Mouse (Mus musculus) left cerebral cortex, adult 9 months (tissue): ENCODE results near the gene Mlf2.
"Not testable (repeated sequence)": the region's sequence is repeated elsewhere in the genome, so short reads cannot be mapped to it uniquely, and the experiment has no call there.

Source experiments
- DNase-seq, 2 experiments: peaks; one replicate each; pipeline ENCODE4 v3.0.0; 2022; ENCODE audit warnings: low spot score in 2 of 2

Mlf2 gene

DNA sequence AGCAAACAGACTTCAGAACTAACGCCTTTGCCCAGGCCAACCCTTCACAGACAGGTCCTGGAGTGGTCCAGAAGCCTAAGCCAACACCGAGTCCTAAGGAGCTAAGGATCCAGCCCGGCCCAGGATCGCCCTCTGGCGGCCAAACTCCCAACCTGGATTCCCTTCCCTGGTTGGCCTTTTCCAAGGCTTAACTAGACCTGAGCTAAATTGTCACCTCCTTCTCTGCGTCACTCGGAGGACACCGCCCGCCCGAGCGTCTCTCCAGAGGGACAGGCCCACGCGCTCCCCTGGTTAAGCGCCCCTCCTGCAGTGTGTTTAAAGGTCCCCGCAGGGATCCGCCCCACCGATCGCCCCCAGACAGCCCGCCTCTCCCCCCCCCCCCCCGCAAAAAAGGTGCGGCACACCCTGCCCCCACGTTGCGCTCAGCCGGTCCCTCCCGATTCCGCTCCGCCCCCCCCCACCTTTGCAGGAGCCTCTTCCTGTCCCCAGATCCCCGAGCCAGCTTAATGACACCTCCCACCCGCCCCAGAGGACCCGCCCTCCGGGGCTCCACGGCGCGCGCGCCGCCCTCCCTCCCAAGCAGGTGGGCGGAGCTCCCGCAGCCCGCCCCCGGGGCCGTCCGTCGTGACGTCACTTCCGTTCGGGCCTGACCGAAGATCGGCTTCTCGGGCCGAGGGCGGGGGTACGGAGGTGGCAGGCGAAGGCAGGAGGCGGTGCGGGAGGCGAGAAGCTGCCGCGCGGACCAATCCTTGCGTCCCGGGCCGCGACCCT lies at the start of gene Mlf2:
Gene Mlf2, plus strand, starts transcription at position 633 of the 771 bp plus-strand sequence.
- peak; percentile 95 to 99 for DNase-seq

DNA sequence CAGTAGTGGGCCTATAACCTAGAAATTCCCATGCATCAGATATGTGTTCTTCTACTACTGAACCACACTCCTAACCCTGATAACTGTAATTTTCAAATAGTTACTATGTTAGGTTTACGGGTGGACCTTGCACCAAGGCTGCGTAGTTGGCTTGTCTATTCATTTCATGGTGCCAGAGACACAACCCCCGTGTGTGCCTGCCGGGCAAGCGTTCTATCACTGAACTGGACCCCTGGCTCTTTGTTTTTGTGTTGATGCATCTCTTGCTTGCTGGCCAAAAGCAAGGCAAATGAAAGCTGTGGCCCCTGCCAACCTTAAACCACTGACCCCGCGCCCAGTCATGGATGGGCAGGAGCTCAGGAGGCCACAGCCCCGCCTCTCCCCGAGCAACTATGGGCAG lies 49.4 kb upstream of the Mlf2 start:
- no peak for DNase-seq

DNA sequence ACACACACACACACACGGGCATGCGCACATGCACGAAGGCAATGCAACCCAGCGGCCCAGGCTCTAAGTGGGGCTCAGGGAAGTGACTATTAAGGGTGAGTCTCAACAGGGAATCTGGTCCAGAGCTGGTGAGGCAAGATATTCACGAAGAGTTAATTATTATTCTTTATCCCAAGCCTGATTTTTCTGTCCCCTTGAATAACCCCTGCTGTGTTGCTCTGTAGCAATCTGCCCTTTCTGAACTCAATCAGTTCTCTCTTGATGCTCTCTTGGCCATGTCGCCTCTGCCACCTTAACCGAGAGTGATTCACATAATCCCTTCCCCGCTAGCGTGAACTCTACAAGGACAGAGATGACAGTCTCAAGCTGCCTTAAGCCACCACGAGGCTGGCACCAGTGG lies 47.8 kb upstream of the Mlf2 start:
- no peak for DNase-seq

DNA sequence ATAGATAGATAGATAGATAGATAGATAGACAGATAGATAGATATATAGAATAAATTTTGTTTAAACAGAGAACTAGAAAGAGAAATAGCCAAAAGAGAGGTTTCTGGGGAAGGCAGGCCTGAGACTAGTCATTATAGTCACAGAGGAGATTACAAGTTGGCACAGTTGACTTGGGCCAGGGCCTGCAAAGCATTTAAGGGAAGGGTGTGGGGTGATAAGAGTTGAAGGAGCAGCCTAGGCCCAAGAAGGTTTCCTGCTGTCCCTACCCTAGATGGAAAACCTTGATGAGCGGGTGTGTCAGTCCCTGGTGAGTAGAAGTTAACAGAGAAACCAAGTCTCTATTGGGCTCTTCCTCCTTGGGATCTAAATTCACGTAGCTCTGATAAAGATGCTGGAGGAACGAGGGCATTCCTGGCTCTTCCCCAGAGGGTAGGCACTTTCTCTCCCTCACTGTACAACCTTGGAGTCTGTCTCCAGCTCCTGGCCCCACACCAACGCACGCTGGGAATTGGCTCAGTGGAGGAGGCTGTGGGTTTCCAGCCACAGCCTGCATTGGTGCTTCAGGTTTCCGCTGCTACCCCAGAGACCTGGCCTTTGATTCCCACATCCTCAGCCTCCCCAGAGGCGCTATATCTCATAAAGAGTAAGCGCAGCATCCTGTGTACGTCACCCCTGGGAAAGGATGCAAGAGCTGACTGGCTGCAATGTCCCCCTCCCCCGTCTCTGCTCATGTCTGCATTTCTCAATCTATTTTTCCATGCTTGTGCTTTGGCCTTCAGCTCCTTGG lies 46.3 kb upstream of the Mlf2 start:
- no peak for DNase-seq

DNA sequence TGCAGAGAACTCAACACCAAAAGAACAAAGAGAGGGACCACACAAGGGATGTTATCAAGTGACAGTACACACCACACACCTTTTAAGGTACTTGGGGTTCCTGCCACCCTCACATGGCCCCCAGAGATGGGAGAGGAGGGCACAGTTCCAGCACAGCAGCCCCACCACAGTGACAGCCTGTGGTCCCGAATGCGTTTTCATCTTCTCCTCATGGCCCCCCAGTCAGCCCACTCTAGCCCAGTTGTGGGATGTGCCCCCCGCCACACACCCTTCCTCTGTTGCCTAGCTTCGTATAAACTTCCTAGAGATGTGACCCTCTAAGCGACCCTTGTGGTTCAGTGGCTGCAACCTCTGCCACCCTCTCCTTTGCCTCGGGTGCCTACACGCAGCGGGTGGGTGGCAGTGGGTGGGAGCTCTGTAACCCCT lies 45.2 kb upstream of the Mlf2 start:
- DNase-seq: no peak

DNA sequence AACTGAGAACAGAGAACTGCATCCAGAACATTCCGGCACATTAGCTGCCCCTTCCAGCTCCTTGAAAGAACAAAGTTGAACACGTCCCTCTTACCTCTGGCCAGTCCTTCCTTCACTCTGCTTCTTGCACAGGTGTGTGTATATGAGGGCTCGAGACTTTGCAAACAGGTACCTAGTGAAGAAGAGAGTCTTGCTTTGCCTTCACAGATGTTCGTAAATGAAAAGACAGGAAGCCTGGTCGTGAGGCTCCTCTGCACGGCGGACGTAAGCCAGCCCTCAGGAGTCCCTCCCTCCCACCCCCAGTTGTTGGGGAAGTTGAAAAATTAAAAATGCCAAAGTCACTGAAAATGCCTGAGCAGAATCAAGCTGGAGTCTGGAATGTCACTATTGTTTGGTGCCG lies 43.2 kb upstream of the Mlf2 start, which contains the start of gene Cd4:
Gene Cd4, minus strand, starts transcription at position 236 of the 400 bp plus-strand sequence.
- DNase-seq: no peak

DNA sequence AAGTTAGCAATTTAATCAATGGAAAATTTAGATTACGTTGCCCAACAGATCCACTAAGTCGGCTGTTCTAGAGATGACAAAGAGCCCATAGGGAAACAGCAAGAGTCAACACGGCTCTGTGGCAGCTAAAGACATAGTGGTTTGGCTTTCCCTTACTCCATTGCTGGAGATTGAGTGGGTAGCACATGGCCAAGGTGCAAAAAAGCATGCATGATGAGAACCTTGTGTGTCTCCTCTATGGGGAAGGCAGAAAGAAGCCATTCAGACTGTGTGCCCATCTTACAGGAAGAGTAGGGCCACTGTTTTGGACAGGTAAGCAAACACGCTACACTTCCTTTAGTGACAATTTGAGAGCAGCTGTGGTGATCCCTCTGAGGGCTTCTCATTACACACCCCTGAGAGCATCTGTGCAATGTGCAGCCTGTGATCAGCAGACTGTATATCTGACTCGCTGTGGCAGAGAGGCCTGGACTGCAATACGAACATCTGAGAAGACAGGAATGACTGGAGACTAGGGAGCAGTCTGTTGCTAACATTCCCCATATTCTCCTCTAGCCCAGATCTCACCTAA lies 42.5 kb upstream of the Mlf2 start:
- no peak for DNase-seq

DNA sequence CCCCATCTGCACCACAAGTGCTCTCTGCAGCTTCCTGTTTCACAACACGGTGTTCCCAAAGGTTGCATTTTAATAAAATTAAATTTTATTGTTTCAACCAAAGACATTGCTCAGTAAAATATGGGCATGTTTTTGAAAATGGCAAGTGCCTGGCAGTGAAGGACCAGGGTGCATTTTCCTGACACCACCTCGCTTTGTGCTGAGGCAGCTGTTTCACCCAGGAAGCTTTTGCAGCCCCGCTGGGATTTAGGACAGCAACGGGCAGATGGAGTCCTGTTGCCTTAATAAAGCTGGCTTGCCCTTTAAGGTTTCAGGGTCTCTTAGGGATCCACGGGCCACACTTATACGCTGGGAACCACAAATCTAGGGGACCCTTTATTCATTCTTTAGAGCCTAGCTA lies 40.2 kb upstream of the Mlf2 start:
- no peak for DNase-seq

DNA sequence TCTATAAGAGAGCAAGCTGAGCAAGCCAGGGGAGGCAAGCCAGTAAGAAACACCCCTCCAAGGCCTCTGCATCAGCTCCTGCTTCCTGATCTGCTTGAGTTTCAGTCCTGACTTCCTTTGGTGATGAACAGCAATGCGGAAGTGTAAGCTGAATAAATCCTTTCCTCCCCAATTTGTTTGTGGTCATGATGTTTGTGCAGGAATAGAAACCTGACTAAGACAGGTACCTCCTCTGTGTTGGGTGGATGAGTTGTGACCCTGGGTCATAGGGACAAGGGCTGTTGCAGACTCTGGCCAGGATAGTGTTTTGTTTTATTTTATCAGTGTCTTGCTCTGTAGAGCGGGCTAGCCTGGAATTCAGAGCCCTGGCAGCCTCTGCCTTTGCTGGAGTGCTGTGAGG lies 37.1 kb upstream of the Mlf2 start:
- not testable (repeated sequence) for DNase-seq

DNA sequence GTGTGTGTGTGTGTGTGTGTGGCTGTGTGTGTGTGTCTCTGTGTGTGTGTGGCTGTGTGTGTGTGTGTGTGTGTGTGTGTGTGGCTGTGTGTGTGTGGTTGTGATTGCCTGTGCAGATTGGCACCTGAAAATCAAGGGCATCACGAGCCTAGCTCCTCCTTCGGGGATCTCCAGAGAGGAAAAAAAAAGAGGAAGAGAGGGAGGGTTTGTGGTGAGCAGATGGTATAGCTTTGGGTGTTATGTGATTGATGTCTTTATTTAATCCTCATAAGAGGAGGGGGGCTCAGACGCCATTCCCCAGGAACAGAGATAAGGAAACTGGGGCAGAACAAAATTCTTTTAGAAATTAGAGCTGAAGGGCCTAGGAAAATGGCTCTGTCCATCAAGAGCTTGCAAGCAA lies 32.8 kb upstream of the Mlf2 start:
- no peak for DNase-seq

DNA sequence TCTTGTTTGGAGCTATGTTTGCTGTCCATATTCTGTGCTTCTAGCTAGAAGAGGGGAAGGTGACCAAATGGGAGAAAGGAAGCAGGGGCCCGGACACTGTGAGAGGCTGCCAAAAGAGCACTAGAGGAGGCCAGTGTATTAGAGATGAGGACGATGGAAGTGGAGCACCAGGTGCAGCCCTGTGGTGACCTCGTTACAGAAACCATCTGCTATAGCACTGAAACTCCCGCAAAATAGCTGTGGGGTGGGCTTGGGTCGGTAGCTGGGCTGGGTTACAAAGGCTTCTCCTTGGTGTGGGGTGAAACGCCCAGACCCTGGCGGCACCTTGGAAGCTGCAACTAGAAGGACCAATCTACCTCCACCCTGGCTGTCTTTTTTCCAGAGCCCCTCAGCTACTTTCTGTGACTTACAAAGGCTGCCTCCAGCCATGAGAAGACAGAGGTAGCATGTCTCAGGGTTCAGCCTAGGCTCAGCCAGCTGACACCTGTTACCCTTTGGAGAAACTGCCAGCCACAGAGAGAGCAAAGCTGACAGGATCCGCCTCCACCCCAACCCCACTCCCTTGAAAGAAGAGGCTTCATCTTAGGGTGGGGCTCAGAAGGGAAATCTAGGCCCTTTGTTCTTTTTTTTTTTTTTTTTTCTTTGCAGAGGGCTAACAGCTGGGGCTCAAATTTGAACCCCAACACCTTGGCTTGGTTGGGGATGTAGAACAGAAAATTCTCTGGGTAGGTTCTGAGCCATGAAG lies 31.0 kb upstream of the Mlf2 start:
- DNase-seq: no peak

DNA sequence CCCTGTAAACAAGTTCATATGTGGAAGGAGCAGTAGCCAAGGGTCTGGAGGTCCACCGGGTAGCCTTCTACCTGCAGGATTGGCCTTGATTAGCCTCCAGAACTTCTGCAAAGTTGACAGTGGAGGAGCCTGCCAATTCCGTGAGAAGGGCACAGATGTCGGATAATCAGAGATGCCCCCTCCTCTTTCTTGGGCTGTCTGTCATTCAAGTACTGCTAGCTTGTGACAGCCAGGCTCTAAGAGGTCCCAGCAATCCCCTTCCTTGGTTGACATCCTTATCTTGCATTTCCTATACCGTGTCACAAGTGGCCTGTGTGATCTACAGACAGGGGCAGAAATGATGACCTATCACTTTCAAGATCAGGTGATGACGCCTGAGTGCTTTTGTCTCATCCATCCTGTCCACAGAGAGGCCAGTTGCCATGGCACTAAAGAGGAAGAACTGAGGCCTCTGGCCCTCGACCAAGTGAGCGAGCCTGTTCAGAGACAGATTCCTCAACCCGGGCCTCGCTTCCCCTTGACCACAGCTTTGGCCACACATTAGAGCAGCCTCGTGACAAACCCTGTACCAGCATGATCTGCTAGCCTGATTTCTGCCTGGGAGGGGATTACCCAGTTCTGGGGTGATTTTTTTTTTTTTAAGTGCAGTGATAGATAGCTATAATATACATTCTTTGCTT lies 30.2 kb upstream of the Mlf2 start:
- peak in 1 of 2 experiments; percentile 64 for DNase-seq

DNA sequence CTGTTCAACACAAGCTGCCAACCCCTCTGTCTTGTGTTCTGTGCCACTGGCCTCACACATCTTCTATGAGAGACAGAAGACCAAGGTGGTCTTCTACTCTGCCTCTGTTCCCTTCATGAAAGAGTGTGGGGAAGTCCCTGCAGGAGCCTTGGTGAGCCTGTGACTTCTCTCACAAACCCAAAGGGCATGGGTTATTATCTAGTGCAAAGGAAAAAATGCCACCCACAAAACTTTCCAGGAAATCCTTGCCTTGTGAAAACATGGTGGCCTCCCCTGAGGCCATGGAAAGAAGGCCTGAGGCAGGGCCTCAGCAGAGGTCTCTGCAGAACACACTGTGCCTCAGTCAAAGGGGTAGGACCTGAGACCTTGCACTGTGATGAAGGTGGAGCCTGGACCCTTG lies 29.3 kb upstream of the Mlf2 start:
- DNase-seq: no peak

DNA sequence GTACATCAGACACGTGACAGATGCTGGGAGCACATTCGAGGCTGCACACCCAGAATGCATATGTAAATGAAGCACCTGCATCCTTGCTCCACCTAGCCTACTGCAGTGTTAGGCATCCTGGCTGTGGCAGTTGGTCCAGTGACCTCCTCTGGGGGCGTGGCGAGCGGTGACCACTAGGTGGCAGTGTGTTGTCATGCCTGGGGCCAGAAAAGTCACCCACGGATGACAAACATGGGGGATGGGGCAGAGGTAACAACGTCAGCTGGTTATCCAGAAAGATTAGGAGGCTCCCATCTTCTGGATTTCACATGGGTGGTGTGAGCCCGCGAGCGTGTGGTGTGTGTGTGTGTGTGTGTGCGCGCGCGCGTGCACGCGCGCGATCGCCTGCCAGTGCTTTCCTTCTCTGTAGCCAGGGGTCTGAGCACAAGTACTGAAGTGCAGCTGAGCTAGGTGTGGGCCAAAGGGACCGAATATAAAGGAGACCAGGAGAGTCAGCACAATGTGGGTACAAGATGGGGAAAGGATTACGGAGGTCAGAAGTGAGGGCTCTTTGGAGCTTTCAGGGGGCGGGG lies 27.5 kb upstream of the Mlf2 start:
- DNase-seq: peak; percentile 79 to 95

DNA sequence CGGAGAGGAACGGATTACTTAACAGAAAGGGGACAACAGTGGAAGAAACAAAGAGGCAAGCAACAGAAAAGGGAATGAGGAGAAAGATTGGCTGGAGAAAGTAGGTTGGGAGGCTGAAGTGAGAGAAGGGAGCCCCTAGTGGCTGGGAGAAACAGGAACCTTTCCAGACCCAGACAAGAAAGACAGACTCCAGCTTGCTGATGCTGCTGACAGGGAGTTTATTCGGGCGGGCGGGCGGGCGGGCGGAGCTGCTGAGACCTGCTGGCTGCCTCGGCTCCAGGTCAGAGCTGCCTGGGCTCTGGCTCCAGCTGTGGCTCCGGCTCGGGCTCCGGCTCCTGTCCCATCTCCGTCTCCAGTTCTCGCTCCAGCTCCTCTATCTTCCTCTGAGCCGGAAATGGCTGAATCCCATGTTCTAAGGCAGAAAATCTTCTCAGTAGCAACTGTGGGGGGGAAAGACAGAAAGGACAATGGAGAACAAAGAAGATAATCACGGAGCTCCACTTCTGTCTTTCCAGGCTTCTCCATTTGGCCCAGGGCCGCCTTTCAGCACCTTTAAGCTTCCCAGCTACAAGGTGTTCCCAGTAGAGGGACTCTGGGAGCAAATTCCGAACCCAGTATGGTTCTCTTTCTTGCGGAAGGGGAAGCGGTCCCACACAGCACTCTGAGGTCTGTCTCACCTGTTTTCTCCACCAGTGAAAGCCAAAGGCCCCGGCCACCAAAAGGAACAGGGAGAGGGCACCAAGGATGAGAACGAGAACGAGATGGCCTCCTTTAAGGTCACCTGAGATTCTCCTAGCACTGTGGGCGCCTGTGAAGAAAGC lies 26.8 kb upstream of the Mlf2 start:
- DNase-seq: peak; percentile 75 to 84

DNA sequence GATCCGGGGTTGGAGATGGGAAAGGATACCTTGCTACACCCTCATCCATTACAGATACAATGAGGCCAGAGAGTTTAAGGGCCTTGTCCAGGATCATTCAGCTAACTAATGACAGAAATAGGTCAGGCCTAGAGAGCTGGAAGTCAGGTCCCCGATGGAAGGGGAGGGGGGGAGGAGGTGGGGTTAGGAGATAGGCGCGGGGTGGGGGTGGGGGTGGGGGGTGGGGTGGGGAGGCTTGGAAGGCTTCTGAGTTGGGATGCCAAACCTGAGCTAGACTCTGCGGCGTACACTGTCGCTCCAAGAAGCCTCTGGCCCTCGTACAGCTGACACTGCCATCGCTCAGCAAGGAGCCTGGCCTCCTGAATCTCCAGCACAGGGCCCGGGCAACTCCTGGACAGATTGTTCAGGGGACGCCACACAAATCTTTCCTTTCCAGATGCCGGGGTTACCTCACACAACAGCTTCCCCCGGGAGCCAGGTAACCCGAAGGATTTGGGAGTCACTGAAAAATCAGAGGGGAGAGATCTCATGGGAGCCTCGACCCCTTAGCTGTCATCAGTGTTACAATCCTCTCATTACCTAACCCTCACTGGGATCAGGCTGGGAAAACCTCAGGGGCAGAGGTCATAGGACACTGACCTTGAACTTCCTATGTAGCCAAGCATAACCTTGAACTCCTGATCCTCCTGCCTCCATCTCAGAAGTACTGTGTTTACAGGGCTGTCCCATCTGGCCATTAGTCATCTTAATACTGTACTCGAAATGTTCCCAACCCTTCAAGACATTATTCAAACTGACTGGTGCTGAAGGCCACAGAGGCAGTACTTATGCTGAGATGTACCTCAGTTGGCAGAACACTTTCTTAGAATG lies 26.0 kb upstream of the Mlf2 start:
- DNase-seq: no peak

DNA sequence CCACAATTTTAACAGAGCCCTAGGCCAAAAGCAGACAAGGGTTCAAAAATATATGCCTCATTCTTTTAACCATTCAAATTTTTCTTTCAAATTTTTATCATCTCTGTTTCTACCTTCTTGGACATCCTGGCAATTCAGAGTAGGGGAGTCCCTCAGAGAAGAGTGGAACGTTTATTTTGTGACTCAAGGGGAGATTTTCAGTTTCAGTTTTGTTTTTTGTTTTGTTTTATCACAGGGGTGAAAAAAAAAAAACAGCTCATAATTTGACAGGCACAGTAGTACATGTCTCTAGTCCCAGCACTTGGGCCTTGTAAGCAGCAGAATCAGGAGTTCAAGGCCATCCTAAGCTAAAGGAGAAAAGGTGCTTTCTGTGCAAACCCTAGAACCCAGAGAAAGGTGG lies 23.4 kb upstream of the Mlf2 start:
- no peak for DNase-seq

DNA sequence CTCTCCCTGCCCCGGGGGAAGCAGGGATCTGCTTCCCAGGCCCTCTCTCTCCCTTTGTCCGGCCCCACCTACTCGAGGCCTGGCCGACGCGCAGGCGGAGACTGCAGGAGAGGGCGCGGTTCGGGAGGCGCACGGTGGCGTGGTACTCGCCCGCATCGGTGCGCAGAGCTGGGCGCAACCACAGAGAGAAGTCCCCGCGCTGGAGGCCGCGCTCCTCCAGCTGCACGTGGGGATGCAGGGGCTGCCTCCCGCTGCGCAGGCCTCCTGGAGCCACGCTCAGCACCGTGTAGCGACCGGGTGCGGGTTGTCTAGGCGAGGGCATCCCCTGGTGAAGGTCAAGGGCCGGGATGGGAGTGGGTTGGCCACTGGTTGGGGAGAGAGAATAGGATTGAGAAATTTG lies 21.2 kb upstream of the Mlf2 start:
- DNase-seq: no peak

DNA sequence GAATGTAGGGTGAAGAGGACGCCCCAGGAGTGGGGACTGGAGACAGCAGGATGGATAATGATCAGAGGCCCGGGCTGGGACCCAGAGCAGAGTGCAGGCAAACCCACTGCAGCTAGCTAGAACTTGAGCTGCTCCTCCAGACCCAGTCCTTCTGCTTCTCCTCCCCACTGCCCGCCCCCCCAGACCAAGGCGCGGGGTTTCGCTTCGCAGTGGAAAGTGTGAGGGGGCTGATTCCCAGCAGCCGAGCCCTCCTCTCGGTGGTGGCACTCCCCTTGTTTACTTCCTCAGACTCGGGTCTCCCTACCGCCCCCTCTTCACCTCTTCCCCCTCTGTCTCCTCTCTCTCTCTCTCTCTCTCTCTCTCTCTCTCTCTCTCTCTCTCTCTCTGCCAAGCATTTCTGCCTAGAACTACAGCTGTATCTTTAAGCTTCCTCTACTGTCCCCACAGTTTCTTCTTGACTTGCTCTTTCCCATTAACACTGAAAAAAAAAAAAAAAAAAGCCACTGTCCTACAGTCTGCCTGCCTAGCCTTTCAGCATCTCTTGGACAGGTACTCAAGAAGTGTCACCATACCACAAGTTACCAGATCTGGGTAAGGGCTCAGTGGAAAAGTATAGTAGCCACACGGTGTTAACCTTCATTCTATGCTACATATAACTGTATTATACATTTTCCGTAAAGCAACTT lies 19.5 kb upstream of the Mlf2 start, which contains the start of gene Lag3:
Gene Lag3, minus strand, starts transcription at position 173 of the 686 bp plus-strand sequence.
- no peak for DNase-seq
